Mouse (Mus musculus) ES-E14 (cell line): Measurements from ENCODE around the gene Rpl9.

Experiments used
- CHD2 ChIP-seq: IDR thresholded peaks from 2 replicates; pipeline ENCODE4 v1.6.1; 2014; ENCODE audit warnings: mild to moderate bottlenecking, low read depth, low read length, inconsistent platforms
- HCFC1 ChIP-seq: IDR thresholded peaks from 2 replicates; pipeline ENCODE4 v1.6.1; 2012; ENCODE audit warnings: low read length, inconsistent platforms, borderline replicate concordance; ENCODE audit not compliant: insufficient read depth
- ZC3H11A ChIP-seq: IDR thresholded peaks from 2 replicates; pipeline ENCODE4 v1.6.1; 2012; ENCODE audit warnings: low read depth, mild to moderate bottlenecking, inconsistent platforms, low read length, borderline replicate concordance
- ZNF384 ChIP-seq: IDR thresholded peaks from 2 replicates; pipeline ENCODE4 v1.6.1; 2012; ENCODE audit warnings: low read depth, low read length, inconsistent platforms

DNA sequence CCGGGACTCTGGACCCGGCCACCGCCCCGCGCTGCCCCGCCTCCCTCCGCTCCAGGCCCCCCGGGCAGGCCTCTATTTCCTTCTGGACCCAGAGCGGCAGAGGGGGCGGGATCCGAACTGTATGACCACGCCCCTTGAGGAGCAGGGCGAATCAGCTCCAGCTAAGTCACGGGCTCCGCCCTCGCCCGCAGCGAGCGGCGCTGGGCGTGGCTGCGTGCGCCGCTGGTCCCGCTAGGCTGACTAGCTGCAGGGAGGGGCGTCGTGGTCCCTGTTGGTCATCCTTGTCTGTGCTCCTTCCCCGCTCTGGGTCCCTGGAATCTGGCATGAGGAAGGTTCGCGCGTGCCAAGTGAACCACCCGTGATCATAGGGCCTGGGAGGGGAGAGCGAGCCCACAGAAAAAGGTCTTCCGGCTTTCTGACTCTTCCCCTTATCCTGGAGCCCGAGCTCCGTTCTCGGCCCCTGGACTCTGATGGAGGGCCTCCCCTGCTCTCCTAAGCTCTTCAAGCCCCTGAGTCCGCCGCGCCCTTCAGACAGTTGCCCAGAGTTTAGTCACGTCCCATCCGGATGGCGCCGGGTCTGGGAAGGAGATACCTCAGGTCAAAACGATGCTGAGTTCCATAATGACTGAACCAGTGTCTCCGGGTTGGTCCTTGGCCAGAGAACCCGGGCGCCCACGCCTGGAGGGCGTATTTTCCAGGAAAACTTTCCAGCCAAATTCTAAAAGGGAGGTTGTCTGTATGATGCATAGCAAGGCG is 44.7 kb upstream of the Rpl9 start, which contains the start of gene Ugdh:
- TF ChIP-seq ZC3H11A (no peak), CHD2 (no peak), ZNF384 (no peak), HCFC1 (no peak)
